8 mouse cellular contexts compared by ENCODE assay signal in the genomic region with DNA sequence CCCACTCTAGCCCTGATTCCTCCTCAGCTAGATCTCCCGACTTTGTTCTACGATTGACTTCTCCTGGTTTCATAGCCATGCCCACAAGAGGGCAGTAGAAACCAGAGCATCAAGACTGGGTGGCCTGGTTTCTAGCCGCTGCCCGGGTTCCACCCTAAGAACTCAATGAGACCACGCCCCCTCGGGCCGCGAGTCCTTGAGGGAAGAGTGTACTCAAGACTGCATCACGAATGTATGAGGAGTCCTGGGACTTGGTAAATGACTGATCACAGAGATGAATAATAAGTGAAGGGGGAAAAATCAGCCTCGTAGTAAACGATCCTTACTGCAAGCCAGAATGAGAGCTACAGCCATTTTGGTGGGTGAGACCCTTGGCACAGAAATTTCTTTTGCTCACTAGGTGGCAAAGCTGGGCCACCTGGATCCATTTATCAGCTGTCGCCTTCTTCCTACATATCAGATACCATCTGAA. TPM values are rescaled to one million over a fixed set of nuclear protein-coding genes. Genes with fewer than 3 reads are reported as not detected.
DNase-seq lines count a peak whose midpoint lies in the region; ATAC-seq and TF ChIP-seq lines count a peak whose summit lies in the region.

No protein-coding gene starts in this region.

- H3K27me3 ChIP-seq in MEL (ENCODE audit: control insufficient read depth in 1 of 2, insufficient read depth in 2 of 2, low read length in 2 of 2): no peaks in the 10 kb centered on the region
- no peaks in the 10 kb centered on the region for H3K27me3 ChIP-seq in forebrain, embryonic 14.5 days (replicated peaks; ENCODE audit: control insufficient read depth, insufficient read depth, low read length)
- H3K27me3 ChIP-seq in lung, embryonic 14.5 days (ENCODE audit: insufficient read depth, low read length): no peaks in the 10 kb centered on the region

- peak overlapping the region; percentile 36 to 44 for H3K4me3 ChIP-seq in MEL (ENCODE audit: control insufficient read depth in 1 of 2, insufficient read depth in 1 of 2, low read depth in 2 of 2, low read length in 2 of 2)
- peak overlapping the region; percentile 24 for H3K4me3 ChIP-seq in forebrain, embryonic 14.5 days (ENCODE audit: low read depth, low read length)
- peak overlapping the region; percentile 26 for H3K4me3 ChIP-seq in lung, embryonic 14.5 days (ENCODE audit: low read depth, low read length)
- peak overlapping the region; percentile 32 for H3K4me3 ChIP-seq in olfactory bulb, adult 2 months (ENCODE audit: insufficient read depth, low read depth, low read length)

- H3K4me2 ChIP-seq in forebrain, embryonic 14.5 days (ENCODE audit: low read length): peak overlapping the region; percentile 47
- H3K4me2 ChIP-seq in lung, embryonic 14.5 days: peak overlapping the region; percentile 56

- peak; percentile 80 to 99 (median 95) for TF ChIP-seq CTCF in MEL (IDR thresholded peaks at IDR 0.05 in 2 of 3, conservative IDR thresholded peaks at IDR 0.05 in 1 of 3; ENCODE audit: control insufficient read depth in 1 of 3, insufficient read depth in 1 of 3, low read depth in 2 of 3, low read length in 3 of 3, poor library complexity in 1 of 3, severe bottlenecking in 1 of 3)
- TF ChIP-seq CTCF in lung, embryonic 14.5 days (IDR thresholded peaks at IDR 0.05; ENCODE audit: low read depth): peak; percentile 89
- TF ChIP-seq CTCF in olfactory bulb, adult 2 months (IDR thresholded peaks at IDR 0.05; ENCODE audit: insufficient read depth, low read depth, low read length): peak; percentile 58

- peak; percentile 97 for DNase-seq in MEL (ENCODE audit: low read depth, low spot score)
- DNase-seq in cerebellum, adult 11 months: peak; percentile 74
- DNase-seq in forebrain, embryonic 14.5 days (ENCODE audit: low spot score): peak; percentile 98
- DNase-seq in heart, postnatal 25 days (ENCODE audit: low spot score): peak; percentile 43
- DNase-seq in layer of hippocampus, adult 18-20 months (ENCODE audit: low spot score in 2 of 2): peak; percentile 72 to 90
- peak; percentile 98 for DNase-seq in lung, embryonic 14.5 days
- peak; percentile 50 to 64 for DNase-seq in thymus, adult 18-20 months

- TF ChIP-seq POLR2A in MEL (IDR thresholded peaks at IDR 0.05; ENCODE audit: control insufficient read depth in 1 of 2, insufficient read depth in 1 of 2, low read depth in 1 of 2, low read length in 2 of 2, poor library complexity in 1 of 2): no peak
- TF ChIP-seq POLR2A in olfactory bulb, adult 2 months (IDR thresholded peaks at IDR 0.05; ENCODE audit: insufficient read depth, low read depth, low read length): no peak

- H3K9ac ChIP-seq in MEL (ENCODE audit: control insufficient read depth, low read depth, low read length, poor library complexity, severe bottlenecking): peak overlapping the region; percentile 35; the same call in 1 of the 2 replicates
- peak overlapping the region; percentile 14; the same call in 1 of the 2 replicates for H3K9ac ChIP-seq in forebrain, embryonic 14.5 days (ENCODE audit: low read length)
- 0 out of 2 replicates have a peak overlapping the region, but pooled peaks have one; percentile 2 for H3K9ac ChIP-seq in lung, embryonic 14.5 days

- H3K36me3 ChIP-seq in MEL (ENCODE audit: control insufficient read depth in 1 of 2, insufficient read depth in 2 of 2, low read length in 2 of 2): peaks cover 0 to 3% of the 10 kb centered on the region in 2 experiments; a peak in 1 of 4 replicates
- H3K36me3 ChIP-seq in forebrain, embryonic 14.5 days (ENCODE audit: control insufficient read depth, insufficient read depth, low read length): no peaks in the 10 kb centered on the region
- H3K36me3 ChIP-seq in lung, embryonic 14.5 days (ENCODE audit: insufficient read depth): no peaks in the 10 kb centered on the region

- ATAC-seq in forebrain, embryonic 14.5 days: peak; percentile 94
- peak; percentile 93 for ATAC-seq in lung, embryonic 14.5 days (ENCODE audit: insufficient read depth)

- no peaks in the 10 kb centered on the region for H3K79me2 ChIP-seq in MEL (ENCODE audit: control insufficient read depth, insufficient read depth, low read length, poor library complexity)

- no peak overlapping the region for H3K27ac ChIP-seq in MEL (ENCODE audit: control insufficient read depth, low read depth, low read length)
- H3K27ac ChIP-seq in forebrain, embryonic 14.5 days (ENCODE audit: low read depth, low read length): no peak overlapping the region
- no peak overlapping the region for H3K27ac ChIP-seq in lung, embryonic 14.5 days (ENCODE audit: low read depth)
- no peak overlapping the region for H3K27ac ChIP-seq in olfactory bulb, adult 2 months (ENCODE audit: insufficient read depth, low read depth, low read length)

- H3K4me1 ChIP-seq in MEL (ENCODE audit: control insufficient read depth in 1 of 2, insufficient read depth in 2 of 2, low read length in 2 of 2): 0 out of 4 replicates have a peak, but pooled peaks cover 0 to 2% of the 10 kb centered on the region in 2 experiments
- no peaks in the 10 kb centered on the region; the same call in 1 of the 2 replicates for H3K4me1 ChIP-seq in forebrain, embryonic 14.5 days (ENCODE audit: control insufficient read depth, insufficient read depth, low read length)
- H3K4me1 ChIP-seq in lung, embryonic 14.5 days (ENCODE audit: insufficient read depth): no peaks in the 10 kb centered on the region
- H3K4me1 ChIP-seq in olfactory bulb, adult 2 months (ENCODE audit: control insufficient read depth, insufficient read depth, low read length): peaks cover 2% of the 10 kb centered on the region; the same call in 1 of the 2 replicates

- peak in 1 of 2 experiments; percentile 42; a peak in 1 of 4 replicates for TF ChIP-seq EP300 in MEL (IDR thresholded peaks at IDR 0.05; ENCODE audit: low read depth in 1 of 2, low read length in 2 of 2)

- WGBS in forebrain, embryonic 14.5 days: 2% methylated on average over 12 of the region's 12 CpGs
- 3% methylated on average over 12 of the region's 12 CpGs for WGBS in lung, embryonic 14.5 days
- WGBS in olfactory bulb, adult 2 months: 2% methylated on average over 12 of the region's 12 CpGs

- intact Hi-C loops in heart, postnatal 25 days (cut with DNase I): loop anchor here (1.0 to 10.0 kb wide), 5 partner anchors 44 to 446 kb away; no protein-coding TSS in a partner anchor

- no peak; the same call in none of the 2 replicates for TF ChIP-seq RAD21 in MEL (IDR thresholded peaks at IDR 0.05; ENCODE audit: low read depth, low read length)

- no peaks in the 10 kb centered on the region for H3K9me3 ChIP-seq in MEL (replicated peaks; ENCODE audit: insufficient read depth, low read length)
- H3K9me3 ChIP-seq in forebrain, embryonic 14.5 days (replicated peaks; ENCODE audit: control insufficient read depth, low read length): no peaks in the 10 kb centered on the region
- no peaks in the 10 kb centered on the region for H3K9me3 ChIP-seq in lung, embryonic 14.5 days (ENCODE audit: low read depth, low read length)

RNA-seq across cellular contexts. Expression of a gene that starts 12.8 kb away (rescaled TPM):
- total RNA-seq in MEL (2012; rRNA removed): 0.59 and 0.89 TPM in 2 replicates
- under 1 TPM in 1 of 2 experiments, not detected in 1; 0.91 TPM for polyA plus RNA-seq in MEL (2012; ENCODE audit: insufficient read depth in 1 of 2, insufficient read length in 2 of 2, low read depth in 1 of 2, low replicate concordance in 2 of 2, missing spikeins in 1 of 2)
- polyA plus RNA-seq in forebrain, embryonic 14.5 days (2014; fragmentation: Nextera tagmentation; extraction: Ambion mirVana): 0.38 and 0.78 TPM in 2 replicates
- total RNA-seq in heart, postnatal 25 days (2021): not detected
- not detected for total RNA-seq in layer of hippocampus, adult 18-20 months (2021)
- polyA plus RNA-seq in lung, embryonic 14.5 days (2014; fragmentation: Nextera tagmentation; extraction: Ambion mirVana): 0.29 TPM in 1 of 2 replicates, not detected in the other
- not detected in 2 replicates for polyA plus RNA-seq in olfactory bulb, adult 2 months (2012; ENCODE audit: insufficient read depth, insufficient read length, low replicate concordance, missing spikeins)

RNA-seq across cellular contexts. Expression of a gene that starts 13.4 kb away (rescaled TPM):
- 208 and 215 TPM in 2 replicates for total RNA-seq in MEL (2012; rRNA removed)
- 100 to 1,000 TPM in 1 of 2 experiments, not detected in 1; 191 TPM for polyA plus RNA-seq in MEL (2012; ENCODE audit: insufficient read depth in 1 of 2, insufficient read length in 2 of 2, low read depth in 1 of 2, low replicate concordance in 2 of 2, missing spikeins in 1 of 2)
- polyA plus RNA-seq in forebrain, embryonic 14.5 days (2014; fragmentation: Nextera tagmentation; extraction: Ambion mirVana): 57.2 and 58.6 TPM in 2 replicates
- 10 to 100 TPM; 70.7 to 70.9 TPM for total RNA-seq in heart, postnatal 25 days (2021)
- total RNA-seq in layer of hippocampus, adult 18-20 months (2021): 10 to 100 TPM; 42.5 to 43.0 TPM
- polyA plus RNA-seq in lung, embryonic 14.5 days (2014; fragmentation: Nextera tagmentation; extraction: Ambion mirVana): 64.6 and 66.0 TPM in 2 replicates
- polyA plus RNA-seq in olfactory bulb, adult 2 months (2012; ENCODE audit: insufficient read depth, insufficient read length, low replicate concordance, missing spikeins): not detected in 2 replicates

RNA-seq across cellular contexts. Expression of a gene that starts 21.5 kb away (rescaled TPM):
- total RNA-seq in MEL (2012; rRNA removed): 0.07 and 0.23 TPM in 2 replicates
- under 1 TPM in 1 of 2 experiments, not detected in 1; 0.31 TPM for polyA plus RNA-seq in MEL (2012; ENCODE audit: insufficient read depth in 1 of 2, insufficient read length in 2 of 2, low read depth in 1 of 2, low replicate concordance in 2 of 2, missing spikeins in 1 of 2)
- 301 and 306 TPM in 2 replicates for polyA plus RNA-seq in forebrain, embryonic 14.5 days (2014; fragmentation: Nextera tagmentation; extraction: Ambion mirVana)
- not detected for total RNA-seq in heart, postnatal 25 days (2021)
- total RNA-seq in layer of hippocampus, adult 18-20 months (2021): 100 to 1,000 TPM; 167 to 185 TPM
- polyA plus RNA-seq in lung, embryonic 14.5 days (2014; fragmentation: Nextera tagmentation; extraction: Ambion mirVana): 0.99 and 2.0 TPM in 2 replicates
- polyA plus RNA-seq in olfactory bulb, adult 2 months (2012; ENCODE audit: insufficient read depth, insufficient read length, low replicate concordance, missing spikeins): 386 TPM in 1 of 2 replicates, not detected in the other

RNA-seq across cellular contexts. Expression of a gene that starts 23.6 kb away (rescaled TPM):
- not detected in 2 replicates for total RNA-seq in MEL (2012; rRNA removed)
- under 1 TPM in 1 of 2 experiments, not detected in 1; 0.64 TPM for polyA plus RNA-seq in MEL (2012; ENCODE audit: insufficient read depth in 1 of 2, insufficient read length in 2 of 2, low read depth in 1 of 2, low replicate concordance in 2 of 2, missing spikeins in 1 of 2)
- polyA plus RNA-seq in forebrain, embryonic 14.5 days (2014; fragmentation: Nextera tagmentation; extraction: Ambion mirVana): 14.7 and 19.2 TPM in 2 replicates
- under 1 TPM in 1 of 2 experiments, not detected in 1; 0.75 TPM for total RNA-seq in heart, postnatal 25 days (2021)
- total RNA-seq in layer of hippocampus, adult 18-20 months (2021): 1 to 10 TPM; 6.5 to 9.6 TPM
- polyA plus RNA-seq in lung, embryonic 14.5 days (2014; fragmentation: Nextera tagmentation; extraction: Ambion mirVana): 2.0 and 2.5 TPM in 2 replicates
- polyA plus RNA-seq in olfactory bulb, adult 2 months (2012; ENCODE audit: insufficient read depth, insufficient read length, low replicate concordance, missing spikeins): not detected in 2 replicates

RNA-seq across cellular contexts. Expression of a gene that starts 43.5 kb away (rescaled TPM):
- not detected in 2 replicates for total RNA-seq in MEL (2012; rRNA removed)
- polyA plus RNA-seq in MEL (2012; ENCODE audit: insufficient read depth in 1 of 2, insufficient read length in 2 of 2, low read depth in 1 of 2, low replicate concordance in 2 of 2, missing spikeins in 1 of 2): not detected
- 59.8 and 61.9 TPM in 2 replicates for polyA plus RNA-seq in forebrain, embryonic 14.5 days (2014; fragmentation: Nextera tagmentation; extraction: Ambion mirVana)
- 1 to 10 TPM; 3.2 to 3.6 TPM for total RNA-seq in heart, postnatal 25 days (2021)
- 10 to 100 TPM; 41.9 to 45.3 TPM for total RNA-seq in layer of hippocampus, adult 18-20 months (2021)
- 8.8 and 10.0 TPM in 2 replicates for polyA plus RNA-seq in lung, embryonic 14.5 days (2014; fragmentation: Nextera tagmentation; extraction: Ambion mirVana)
- polyA plus RNA-seq in olfactory bulb, adult 2 months (2012; ENCODE audit: insufficient read depth, insufficient read length, low replicate concordance, missing spikeins): not detected in 2 replicates

Comparison
In these comparisons a context has a peak if more than half of its experiments do, and no peak if none do; other contexts are left out.
1. DNase-seq: peak in every context shown above with its lines; median percentile 98 in forebrain, embryonic 14.5 days; 98 in lung, embryonic 14.5 days; 97 in MEL; 81 in layer of hippocampus, adult 18-20 months; 74 in cerebellum, adult 11 months; 57 in thymus, adult 18-20 months; 43 in heart, postnatal 25 days.